Mouse (Mus musculus): ENCODE measurements at regions not wholly inside any gene's neighbourhood (a gene's known extent, or its start where the extent isn't known, plus 50 kb on each side); places are given as distances from the start of the nearest gene placed in this dataset.

GRCm38 (mm10) chr14:36453049-36453448, 358.3 kb downstream of the 4930474N05Rik start:
- no peaks in the 10 kb centered on the region for H3K27me3 ChIP-seq (ENCODE audit: control insufficient read depth, insufficient read depth, low read length)
- TF ChIP-seq EP300 (IDR thresholded peaks at IDR 0.05; ENCODE audit: low read depth), result no peak
- TF ChIP-seq CTCF (IDR thresholded peaks at IDR 0.05; ENCODE audit: low read depth), result no peak

DNA sequence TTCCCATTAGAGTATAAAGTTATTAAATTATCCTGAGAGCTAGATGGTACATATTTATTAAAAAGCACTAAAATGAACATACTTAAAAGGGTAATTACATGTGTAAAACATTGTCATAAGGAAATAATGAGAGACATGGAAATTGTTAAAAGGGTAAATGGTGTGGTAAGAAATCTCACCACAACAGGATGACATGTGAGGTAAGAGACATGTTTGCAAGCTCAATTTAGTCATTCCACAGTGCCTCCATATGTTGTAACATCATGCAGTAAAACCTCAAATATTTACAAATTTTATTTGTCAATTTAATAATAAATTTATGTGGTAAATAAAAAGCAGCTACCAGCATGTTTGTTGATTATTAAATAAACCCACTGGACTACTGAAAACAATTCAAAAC, 355.4 kb downstream of the 4930474N05Rik start:
- Histone ChIP-seq H3K4me1 (ENCODE audit: control insufficient read depth, insufficient read depth) (no peaks in the 10 kb centered on the region), H3K36me3 (replicated peaks; ENCODE audit: control insufficient read depth, insufficient read depth, low read length) (no peaks in the 10 kb centered on the region), H3K27me3 (ENCODE audit: control insufficient read depth, insufficient read depth, low read length) (no peaks in the 10 kb centered on the region), H3K4me3 (ENCODE audit: low read depth, low read length) (no peak overlapping the region), H3K27ac (ENCODE audit: low read depth) (no peak overlapping the region), H3K9ac (replicated peaks; ENCODE audit: low read depth, low read length) (no peak overlapping the region), H3K4me2 (ENCODE audit: low read depth, low read length) (no peak overlapping the region), H3K9me3 (replicated peaks; ENCODE audit: control insufficient read depth, low read length) (no peaks in the 10 kb centered on the region)
- TF ChIP-seq CTCF (IDR thresholded peaks at IDR 0.05; ENCODE audit: low read depth) (no peak), EP300 (IDR thresholded peaks at IDR 0.05; ENCODE audit: low read depth) (no peak)
- DNase-seq (ENCODE audit: low spot score) (no peak), ATAC-seq (ENCODE audit: insufficient read depth, low read depth) (no peak)

More at GRCm38 (mm10) chr14:36453049-36453448, 358.3 kb downstream of the 4930474N05Rik start:
- 71% methylated on average over 1 of the region's 1 CpGs for WGBS
- H3K9ac ChIP-seq (replicated peaks; ENCODE audit: low read depth, low read length), result no peak overlapping the region
- no peak for ATAC-seq (ENCODE audit: insufficient read depth, low read depth)
- H3K4me2 ChIP-seq (ENCODE audit: low read depth, low read length), result no peak overlapping the region
- H3K4me1 ChIP-seq (ENCODE audit: control insufficient read depth, insufficient read depth), result no peaks in the 10 kb centered on the region
- no peaks in the 10 kb centered on the region for H3K9me3 ChIP-seq (replicated peaks; ENCODE audit: control insufficient read depth, low read length)
- DNase-seq (ENCODE audit: low spot score), result no peak
- H3K27ac ChIP-seq (ENCODE audit: low read depth), result no peak overlapping the region
- no peak overlapping the region for H3K4me3 ChIP-seq (ENCODE audit: low read depth, low read length)
- no peaks in the 10 kb centered on the region for H3K36me3 ChIP-seq (replicated peaks; ENCODE audit: control insufficient read depth, insufficient read depth, low read length)

DNA sequence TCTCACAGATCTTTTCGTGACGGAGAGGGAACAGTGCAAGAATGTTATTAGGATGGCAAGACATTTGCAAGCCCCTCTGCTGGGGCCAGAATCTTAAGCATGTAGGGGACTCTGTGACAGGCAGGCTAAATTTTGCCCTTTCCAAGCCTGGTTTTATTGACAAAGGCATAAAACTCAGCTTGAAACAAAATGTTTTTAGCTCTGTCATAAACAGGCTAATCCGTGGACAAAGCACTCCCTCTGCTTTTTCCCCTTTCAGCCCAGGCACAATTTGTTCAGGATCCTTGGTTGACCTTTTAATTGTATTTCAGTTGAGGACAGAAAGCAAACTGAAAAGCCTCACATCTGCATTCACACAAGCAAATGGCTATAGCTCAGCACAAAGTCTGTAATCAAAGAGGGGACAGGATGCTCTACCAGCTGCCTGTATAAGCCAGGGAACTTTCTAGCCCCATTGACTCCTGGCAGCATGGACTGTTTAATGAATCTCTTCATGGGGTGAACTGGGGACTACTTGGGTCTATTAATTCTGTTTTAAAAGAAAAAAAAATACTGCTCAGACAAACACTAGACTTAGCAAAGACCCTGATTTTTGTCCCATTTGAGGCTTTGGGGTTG, 320.0 kb downstream of the 4930474N05Rik start:
- no peaks in the 10 kb centered on the region for H3K9me3 ChIP-seq (replicated peaks; ENCODE audit: control insufficient read depth, low read length)
- 77% methylated on average over 3 of the region's 3 CpGs for WGBS
- no peak for ATAC-seq (ENCODE audit: insufficient read depth, low read depth)

GRCm38 (mm10) chr14:36414180-36414579, 319.5 kb downstream of the 4930474N05Rik start:
- Histone ChIP-seq H3K4me3 (ENCODE audit: low read depth, low read length) (no peak overlapping the region), H3K9me3 (replicated peaks; ENCODE audit: control insufficient read depth, low read length) (no peaks in the 10 kb centered on the region), H3K27ac (ENCODE audit: low read depth) (no peak overlapping the region), H3K9ac (replicated peaks; ENCODE audit: low read depth, low read length) (no peak overlapping the region), H3K36me3 (replicated peaks; ENCODE audit: control insufficient read depth, insufficient read depth, low read length) (no peaks in the 10 kb centered on the region), H3K27me3 (ENCODE audit: control insufficient read depth, insufficient read depth, low read length) (no peaks in the 10 kb centered on the region), H3K4me1 (ENCODE audit: control insufficient read depth, insufficient read depth) (no peaks in the 10 kb centered on the region), H3K4me2 (ENCODE audit: low read depth, low read length) (no peak overlapping the region)
- ATAC-seq (ENCODE audit: insufficient read depth, low read depth) (no peak), DNase-seq (ENCODE audit: low spot score) (no peak)
- TF ChIP-seq CTCF (IDR thresholded peaks at IDR 0.05; ENCODE audit: low read depth), result no peak
- no peak for TF ChIP-seq EP300 (IDR thresholded peaks at IDR 0.05; ENCODE audit: low read depth)
- 74% methylated on average over 1 of the region's 1 CpGs for WGBS

More for the DNA sequence above, 320.0 kb downstream of the 4930474N05Rik start:
- Histone ChIP-seq H3K9ac (replicated peaks; ENCODE audit: low read depth, low read length) (no peak overlapping the region), H3K27me3 (ENCODE audit: control insufficient read depth, insufficient read depth, low read length) (no peaks in the 10 kb centered on the region), H3K36me3 (replicated peaks; ENCODE audit: control insufficient read depth, insufficient read depth, low read length) (no peaks in the 10 kb centered on the region), H3K4me3 (ENCODE audit: low read depth, low read length) (no peak overlapping the region), H3K27ac (ENCODE audit: low read depth) (no peak overlapping the region), H3K4me1 (ENCODE audit: control insufficient read depth, insufficient read depth) (no peaks in the 10 kb centered on the region), H3K4me2 (ENCODE audit: low read depth, low read length) (no peak overlapping the region)
- no peak for DNase-seq (ENCODE audit: low spot score)
- TF ChIP-seq CTCF (IDR thresholded peaks at IDR 0.05; ENCODE audit: low read depth) (no peak), EP300 (IDR thresholded peaks at IDR 0.05; ENCODE audit: low read depth) (no peak)
